Mouse (Mus musculus): ENCODE results near the gene Tnfrsf25. TPM values are rescaled to one million over a fixed set of nuclear protein-coding genes. Genes with fewer than 3 reads are reported as not detected.
A peak's percentile ranks its signal among the peaks of the same experiment; 100 is the strongest.

Tnfrsf25 gene
- polyA plus RNA-seq, 1 experiment from 2014 or later = 0.91 TPM

GRCm38 (mm10) chr4:152074548-152074947 lies 41.2 kb upstream of the Tnfrsf25 start:
- Histone ChIP-seq H3K27me3 (ENCODE audit: control insufficient read depth, insufficient read depth, low read length) (no peaks in the 10 kb centered on the region), H3K9me3 (ENCODE audit: control insufficient read depth, low read depth, low read length) (no peaks in the 10 kb centered on the region), H3K27ac (ENCODE audit: low read length) (no peak overlapping the region), H3K4me2 (replicated peaks; ENCODE audit: low read depth, low read length) (no peak overlapping the region), H3K36me3 (ENCODE audit: control insufficient read depth, insufficient read depth, low read length) (no peaks in the 10 kb centered on the region), H3K9ac (replicated peaks; ENCODE audit: low read depth, low read length) (no peak overlapping the region), H3K4me1 (ENCODE audit: control insufficient read depth, insufficient read depth, low read length) (peaks cover 7% of the 10 kb centered on the region; the same call in 1 of the 2 replicates), H3K4me3 (ENCODE audit: low read depth, low read length) (no peak overlapping the region)
- no peak for ATAC-seq (ENCODE audit: insufficient number of reproducible peaks, insufficient read depth, low FRiP score, low read depth)
- WGBS = 84% methylated on average over 9 of the region's 9 CpGs

DNA sequence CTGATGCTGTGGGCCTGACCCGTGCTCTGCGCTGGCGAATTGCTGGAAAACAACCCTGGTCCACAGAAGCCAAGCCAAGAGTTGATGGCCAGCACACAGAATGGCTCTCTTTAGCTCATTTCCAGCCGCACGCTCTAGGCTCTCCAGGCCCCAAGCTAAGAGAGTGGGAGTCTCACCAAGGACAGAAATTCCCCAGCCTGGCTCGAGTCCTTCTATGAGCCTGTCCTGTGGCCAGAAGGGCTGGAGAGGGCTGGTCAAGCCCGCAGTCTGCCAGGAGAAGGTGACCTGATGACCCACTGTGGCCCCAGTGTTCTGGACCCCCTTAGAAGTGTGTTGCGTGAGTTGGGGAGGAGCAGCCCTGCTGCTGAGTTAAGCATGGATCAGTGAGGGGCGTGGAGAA lies 38.5 kb upstream of the Tnfrsf25 start:
- Histone ChIP-seq H3K4me2 (replicated peaks; ENCODE audit: low read depth, low read length) (no peak overlapping the region), H3K4me3 (ENCODE audit: low read depth, low read length) (no peak overlapping the region), H3K27ac (ENCODE audit: low read length) (no peak overlapping the region), H3K27me3 (ENCODE audit: control insufficient read depth, insufficient read depth, low read length) (no peaks in the 10 kb centered on the region), H3K9ac (replicated peaks; ENCODE audit: low read depth, low read length) (no peak overlapping the region), H3K9me3 (ENCODE audit: control insufficient read depth, low read depth, low read length) (no peaks in the 10 kb centered on the region), H3K4me1 (ENCODE audit: control insufficient read depth, insufficient read depth, low read length) (peaks cover 3% of the 10 kb centered on the region; the same call in 1 of the 2 replicates), H3K36me3 (ENCODE audit: control insufficient read depth, insufficient read depth, low read length) (no peaks in the 10 kb centered on the region)
- ATAC-seq (ENCODE audit: insufficient number of reproducible peaks, insufficient read depth, low FRiP score, low read depth) = no peak
- WGBS = 85% methylated on average over 9 of the region's 9 CpGs

DNA sequence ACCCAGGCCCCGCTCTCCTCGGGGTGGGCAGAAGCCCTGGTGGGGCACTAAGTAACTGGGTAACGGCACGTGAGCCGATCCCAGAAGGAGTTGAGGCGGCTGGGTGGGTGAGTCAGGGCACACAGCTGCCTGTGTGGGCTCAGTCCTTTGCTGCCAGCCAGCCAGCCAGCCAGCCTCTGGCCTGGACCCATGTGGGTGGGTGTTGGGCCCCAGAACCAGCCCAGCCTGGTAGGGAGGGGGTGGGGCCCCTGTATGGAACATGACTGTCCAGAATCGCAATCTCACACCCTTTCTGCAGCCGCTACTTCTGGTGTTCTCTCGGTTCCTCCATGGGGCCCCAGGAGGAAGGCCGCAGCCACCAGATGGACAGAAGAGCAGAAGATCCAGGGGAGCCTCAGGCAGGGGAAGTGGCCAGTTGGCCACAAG lies 37.6 kb upstream of the Tnfrsf25 start:
- no peak overlapping the region for H3K4me3 ChIP-seq (ENCODE audit: low read depth, low read length)
- H3K36me3 ChIP-seq (ENCODE audit: control insufficient read depth, insufficient read depth, low read length) = no peaks in the 10 kb centered on the region
- no peaks in the 10 kb centered on the region for H3K27me3 ChIP-seq (ENCODE audit: control insufficient read depth, insufficient read depth, low read length)
- 90% methylated on average over 10 of the region's 10 CpGs for WGBS
- H3K9me3 ChIP-seq (ENCODE audit: control insufficient read depth, low read depth, low read length) = no peaks in the 10 kb centered on the region
- H3K9ac ChIP-seq (replicated peaks; ENCODE audit: low read depth, low read length) = no peak overlapping the region
- H3K4me1 ChIP-seq (ENCODE audit: control insufficient read depth, insufficient read depth, low read length) = no peaks in the 10 kb centered on the region
- ATAC-seq (ENCODE audit: insufficient number of reproducible peaks, insufficient read depth, low FRiP score, low read depth) = no peak
- H3K4me2 ChIP-seq (replicated peaks; ENCODE audit: low read depth, low read length) = no peak overlapping the region
- no peak overlapping the region for H3K27ac ChIP-seq (ENCODE audit: low read length)

DNA sequence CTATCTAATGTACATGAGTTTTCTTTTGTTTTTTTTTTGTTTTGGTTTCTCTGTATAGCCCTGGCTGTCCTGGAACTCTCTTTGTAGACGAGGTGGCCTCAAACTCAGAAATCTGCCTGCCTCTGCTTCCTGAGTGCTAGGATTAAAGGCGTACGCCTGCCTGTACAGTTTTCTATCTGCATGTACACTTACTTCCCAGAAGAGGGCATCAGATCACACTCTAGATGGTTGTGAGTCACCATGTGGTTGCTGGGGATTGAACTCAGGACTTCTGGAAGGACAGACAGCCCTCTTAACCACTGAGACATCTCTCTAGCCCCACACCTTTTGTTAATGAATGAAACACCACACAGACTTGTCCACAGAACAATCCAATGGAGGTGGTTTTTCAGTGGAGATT lies 36.5 kb upstream of the Tnfrsf25 start:
- Histone ChIP-seq H3K27ac (ENCODE audit: low read length) (no peak overlapping the region), H3K36me3 (ENCODE audit: control insufficient read depth, insufficient read depth, low read length) (no peaks in the 10 kb centered on the region), H3K4me3 (ENCODE audit: low read depth, low read length) (no peak overlapping the region), H3K9ac (replicated peaks; ENCODE audit: low read depth, low read length) (no peak overlapping the region), H3K4me1 (ENCODE audit: control insufficient read depth, insufficient read depth, low read length) (no peaks in the 10 kb centered on the region), H3K9me3 (ENCODE audit: control insufficient read depth, low read depth, low read length) (no peaks in the 10 kb centered on the region), H3K4me2 (replicated peaks; ENCODE audit: low read depth, low read length) (no peak overlapping the region), H3K27me3 (ENCODE audit: control insufficient read depth, insufficient read depth, low read length) (no peaks in the 10 kb centered on the region)
- ATAC-seq (ENCODE audit: insufficient number of reproducible peaks, insufficient read depth, low FRiP score, low read depth) = no peak
- WGBS = 97% methylated on average over 3 of the region's 3 CpGs

DNA sequence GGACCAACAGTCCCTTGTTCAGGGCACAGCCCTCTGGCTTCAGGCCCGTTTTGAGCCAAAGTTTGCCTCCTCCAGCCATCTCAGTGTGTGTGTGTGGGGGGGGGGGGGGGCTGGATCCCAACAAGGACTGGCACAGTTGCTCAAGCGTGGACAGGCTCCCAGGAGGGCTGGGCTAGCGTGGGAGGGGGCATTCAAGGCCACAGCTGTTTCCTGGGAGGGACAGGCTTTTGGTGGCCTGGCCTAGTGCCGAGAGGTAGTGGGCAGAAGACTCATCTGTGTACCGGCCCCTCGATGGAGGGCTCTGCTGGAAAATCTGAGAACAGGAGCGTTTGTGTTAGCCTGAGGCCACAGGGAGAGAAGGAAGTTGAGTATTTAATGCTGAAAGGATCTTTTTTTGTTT lies 35.8 kb upstream of the Tnfrsf25 start:
- Histone ChIP-seq H3K36me3 (ENCODE audit: control insufficient read depth, insufficient read depth, low read length) (no peaks in the 10 kb centered on the region), H3K4me2 (replicated peaks; ENCODE audit: low read depth, low read length) (no peak overlapping the region), H3K9me3 (ENCODE audit: control insufficient read depth, low read depth, low read length) (no peaks in the 10 kb centered on the region), H3K27me3 (ENCODE audit: control insufficient read depth, insufficient read depth, low read length) (no peaks in the 10 kb centered on the region), H3K27ac (ENCODE audit: low read length) (no peak overlapping the region), H3K4me1 (ENCODE audit: control insufficient read depth, insufficient read depth, low read length) (no peaks in the 10 kb centered on the region), H3K9ac (replicated peaks; ENCODE audit: low read depth, low read length) (no peak overlapping the region), H3K4me3 (ENCODE audit: low read depth, low read length) (no peak overlapping the region)
- WGBS = 64% methylated on average over 7 of the region's 7 CpGs
- ATAC-seq (ENCODE audit: insufficient number of reproducible peaks, insufficient read depth, low FRiP score, low read depth) = no peak

DNA sequence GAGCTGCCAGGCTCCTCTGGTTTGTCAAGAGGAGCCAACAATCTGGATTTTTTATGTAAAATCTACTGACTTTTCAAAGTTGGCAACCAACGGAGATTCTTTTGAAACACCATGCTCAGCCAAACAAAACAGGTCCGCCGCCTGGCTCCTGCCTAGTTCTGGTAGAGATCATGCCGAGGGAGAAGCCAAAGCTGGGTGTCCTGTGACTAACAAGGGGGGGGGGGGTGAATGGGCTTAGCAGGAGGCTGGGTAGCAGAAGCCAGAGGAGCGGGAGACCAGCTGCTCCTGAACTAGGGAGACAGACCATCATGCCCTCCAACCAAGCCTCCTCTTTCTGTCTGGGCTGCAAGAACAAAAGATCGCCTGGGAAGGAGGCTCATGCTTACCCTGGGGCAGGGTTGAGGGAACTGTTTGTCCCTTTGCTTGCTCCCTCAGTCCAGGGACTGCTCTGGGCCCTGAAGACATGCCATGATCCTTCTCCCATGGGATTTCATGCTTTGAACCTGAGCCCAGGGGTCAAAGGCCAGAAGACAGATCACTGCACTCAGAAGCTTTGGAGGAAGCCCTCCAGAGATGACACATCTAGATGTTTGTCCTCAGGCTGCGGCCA lies 32.0 kb upstream of the Tnfrsf25 start:
- no peaks in the 10 kb centered on the region for H3K9me3 ChIP-seq (ENCODE audit: control insufficient read depth, low read depth, low read length)
- H3K4me1 ChIP-seq (ENCODE audit: control insufficient read depth, insufficient read depth, low read length) = peaks cover 12% of the 10 kb centered on the region
- no peak overlapping the region for H3K9ac ChIP-seq (replicated peaks; ENCODE audit: low read depth, low read length)
- H3K4me3 ChIP-seq (ENCODE audit: low read depth, low read length) = no peak overlapping the region
- WGBS = 70% methylated on average over 7 of the region's 7 CpGs
- H3K4me2 ChIP-seq (replicated peaks; ENCODE audit: low read depth, low read length) = no peak overlapping the region
- no peak for ATAC-seq (ENCODE audit: insufficient number of reproducible peaks, insufficient read depth, low FRiP score, low read depth)
- H3K27ac ChIP-seq (ENCODE audit: low read length) = no peak overlapping the region
- H3K36me3 ChIP-seq (ENCODE audit: control insufficient read depth, insufficient read depth, low read length) = no peaks in the 10 kb centered on the region
- H3K27me3 ChIP-seq (ENCODE audit: control insufficient read depth, insufficient read depth, low read length) = 0 out of 2 replicates have a peak, but pooled peaks cover 2% of the 10 kb centered on the region

GRCm38 (mm10) chr4:152084616-152085015 lies 31.1 kb upstream of the Tnfrsf25 start:
- no peak overlapping the region for H3K4me3 ChIP-seq (ENCODE audit: low read depth, low read length)
- H3K27me3 ChIP-seq (ENCODE audit: control insufficient read depth, insufficient read depth, low read length) = 0 out of 2 replicates have a peak, but pooled peaks cover 2% of the 10 kb centered on the region
- H3K36me3 ChIP-seq (ENCODE audit: control insufficient read depth, insufficient read depth, low read length) = peaks cover 3% of the 10 kb centered on the region; the same call in 1 of the 2 replicates
- H3K4me2 ChIP-seq (replicated peaks; ENCODE audit: low read depth, low read length) = no peak overlapping the region
- no peak for ATAC-seq (ENCODE audit: insufficient number of reproducible peaks, insufficient read depth, low FRiP score, low read depth)
- 81% methylated on average over 7 of the region's 7 CpGs for WGBS
- peaks cover 12% of the 10 kb centered on the region for H3K4me1 ChIP-seq (ENCODE audit: control insufficient read depth, insufficient read depth, low read length)
- no peak overlapping the region for H3K9ac ChIP-seq (replicated peaks; ENCODE audit: low read depth, low read length)
- H3K27ac ChIP-seq (ENCODE audit: low read length) = no peak overlapping the region
- H3K9me3 ChIP-seq (ENCODE audit: control insufficient read depth, low read depth, low read length) = no peaks in the 10 kb centered on the region

- Histone ChIP-seq H3K9ac (replicated peaks; ENCODE audit: low read depth, low read length) (peak overlapping the region; percentile 77), H3K27ac (ENCODE audit: low read length) (peak overlapping the region; percentile 44; the same call in 1 of the 2 replicates), H3K4me1 (ENCODE audit: control insufficient read depth, insufficient read depth, low read length) (peaks cover 12% of the 10 kb centered on the region), H3K36me3 (ENCODE audit: control insufficient read depth, insufficient read depth, low read length) (peaks cover 3% of the 10 kb centered on the region; the same call in 1 of the 2 replicates), H3K9me3 (ENCODE audit: control insufficient read depth, low read depth, low read length) (no peaks in the 10 kb centered on the region), H3K27me3 (ENCODE audit: control insufficient read depth, insufficient read depth, low read length) (0 out of 2 replicates have a peak, but pooled peaks cover 2% of the 10 kb centered on the region), H3K4me2 (replicated peaks; ENCODE audit: low read depth, low read length) (peak overlapping the region; percentile 85), H3K4me3 (ENCODE audit: low read depth, low read length) (peak overlapping the region; percentile 83)
- ATAC-seq (ENCODE audit: insufficient number of reproducible peaks, insufficient read depth, low FRiP score, low read depth) = peak; percentile 89
- WGBS = under 1% methylated on average over 68 of the region's 92 CpGs
These were observed 29.1 kb upstream of the Tnfrsf25 start for GRCm38 (mm10) chr4:152086505-152087210.

All from stomach, embryonic 14.5 days (tissue).